Mouse (Mus musculus): ENCODE results near the gene Fgr.
A peak's percentile ranks its signal among the peaks of the same experiment; 100 is the strongest.
"Not testable (repeated sequence)": the region's sequence is repeated elsewhere in the genome, so short reads cannot be mapped to it uniquely, and the experiment has no call there.

The Fgr gene

GRCm38 (mm10) chr4:132993553-132993952 lies 19.7 kb downstream of the Fgr start:
- DNase-seq (ENCODE audit: low spot score) = no peak

- DNase-seq (ENCODE audit: low spot score) = no peak
Observed at GRCm38 (mm10) chr4:132997469-132998237, 23.8 kb downstream of the Fgr start.

- DNase-seq (ENCODE audit: low spot score) = no peak
Observed at GRCm38 (mm10) chr4:133002896-133003295, 29.0 kb downstream of the Fgr start.

- no peak for DNase-seq (ENCODE audit: low spot score)
Observed at GRCm38 (mm10) chr4:133003316-133004018, 29.6 kb downstream of the Fgr start.

- DNase-seq (ENCODE audit: low spot score) = no peak
Observed at GRCm38 (mm10) chr4:133005233-133005632, 31.3 kb downstream of the Fgr start.

GRCm38 (mm10) chr4:133005885-133006451 lies 32.1 kb downstream of the Fgr start:
- DNase-seq (ENCODE audit: low spot score) = not testable (repeated sequence)

- DNase-seq (ENCODE audit: low spot score) = no peak
Observed at GRCm38 (mm10) chr4:133007513-133008380, 33.9 kb downstream of the Fgr start.

- no peak for DNase-seq (ENCODE audit: low spot score)
Observed at GRCm38 (mm10) chr4:133009131-133009530, 35.2 kb downstream of the Fgr start.

GRCm38 (mm10) chr4:133009676-133010075 lies 35.8 kb downstream of the Fgr start:
- no peak for DNase-seq (ENCODE audit: low spot score)

- DNase-seq (ENCODE audit: low spot score) = no peak
Observed at GRCm38 (mm10) chr4:133010611-133011010, 36.7 kb downstream of the Fgr start.

- peak; percentile 85 for DNase-seq (ENCODE audit: low spot score)
Observed at GRCm38 (mm10) chr4:133011028-133011820, 37.3 kb downstream of the Fgr start, which contains the start of gene Ahdc1. Ahdc1 (plus strand) TSS chr4:133011260.

GRCm38 (mm10) chr4:133011821-133012775 lies 38.2 kb downstream of the Fgr start:
- DNase-seq (ENCODE audit: low spot score) = no peak

- no peak for DNase-seq (ENCODE audit: low spot score)
Observed at GRCm38 (mm10) chr4:133012776-133013265, 38.9 kb downstream of the Fgr start.

- DNase-seq (ENCODE audit: low spot score) = no peak
Observed at GRCm38 (mm10) chr4:133013266-133013891, 39.5 kb downstream of the Fgr start.

- DNase-seq (ENCODE audit: low spot score) = no peak
Observed at GRCm38 (mm10) chr4:133014088-133014487, 40.2 kb downstream of the Fgr start.

GRCm38 (mm10) chr4:133014896-133015709 lies 41.2 kb downstream of the Fgr start:
- DNase-seq (ENCODE audit: low spot score) = no peak

GRCm38 (mm10) chr4:133015710-133016651 lies 42.1 kb downstream of the Fgr start:
- DNase-seq (ENCODE audit: low spot score) = no peak
